In genomic region chr6:142506338-142507032, GRCm38 (mm10) we compare ENCODE assay signal across 8 mouse cellular contexts. TPM values are rescaled to one million over a fixed set of nuclear protein-coding genes. Genes with fewer than 3 reads are reported as not detected.
DNase-seq lines count a peak whose midpoint lies in the region; ATAC-seq lines count a peak whose summit lies in the region.

No protein-coding gene starts in this region.

- no peaks in the 10 kb centered on the region for H3K9me3 ChIP-seq in kidney, embryonic 16.5 days (ENCODE audit: low read length)
- H3K9me3 ChIP-seq in hindbrain, embryonic 10.5 days: no peaks in the 10 kb centered on the region
- H3K9me3 ChIP-seq in midbrain, embryonic 14.5 days (ENCODE audit: control insufficient read depth, low read length): no peaks in the 10 kb centered on the region

- H3K9ac ChIP-seq in kidney, embryonic 16.5 days (replicated peaks; ENCODE audit: low read length): peak overlapping the region; percentile 87
- peak overlapping the region; percentile 74 for H3K9ac ChIP-seq in midbrain, embryonic 14.5 days (replicated peaks; ENCODE audit: low read length)

- H3K27me3 ChIP-seq in kidney, embryonic 16.5 days (ENCODE audit: insufficient read depth, low read length): no peaks in the 10 kb centered on the region
- peaks cover 46% of the 10 kb centered on the region for H3K27me3 ChIP-seq in hindbrain, embryonic 10.5 days (ENCODE audit: insufficient read depth, poor library complexity, severe bottlenecking)
- H3K27me3 ChIP-seq in midbrain, embryonic 14.5 days (ENCODE audit: control insufficient read depth, insufficient read depth, low read length): 0 out of 2 replicates have a peak, but pooled peaks cover 3% of the 10 kb centered on the region

- DNase-seq in kidney, postnatal 14 days: no peak
- no peak for DNase-seq in hindbrain, embryonic 10.5 days (ENCODE audit: low spot score)
- DNase-seq in midbrain, embryonic 14.5 days: peak; percentile 23
- DNase-seq in spleen, postnatal 10 days (ENCODE audit: low spot score in 2 of 2): no peak
- no peak for DNase-seq in urinary bladder, postnatal 4 days (ENCODE audit: low spot score in 2 of 2)
- DNase-seq in ovary, postnatal 10 days (ENCODE audit: low spot score): no peak

- peak overlapping the region; percentile 85 for H3K27ac ChIP-seq in kidney, embryonic 16.5 days (ENCODE audit: low read length)
- H3K27ac ChIP-seq in brown adipose tissue, adult 24 weeks (replicated peaks; ENCODE audit: low read depth, low read length): peak overlapping the region; percentile 29
- peak overlapping the region; percentile 90 for H3K27ac ChIP-seq in hindbrain, embryonic 10.5 days
- H3K27ac ChIP-seq in midbrain, embryonic 14.5 days (replicated peaks; ENCODE audit: low read depth, low read length): no peak overlapping the region

- H3K4me1 ChIP-seq in kidney, embryonic 16.5 days (ENCODE audit: insufficient read depth, low read length): peaks cover 52% of the 10 kb centered on the region
- H3K4me1 ChIP-seq in brown adipose tissue, adult 24 weeks (ENCODE audit: control insufficient read depth, insufficient read depth, insufficient read length, low read length): peaks cover 3% of the 10 kb centered on the region; the same call in 1 of the 2 replicates
- H3K4me1 ChIP-seq in hindbrain, embryonic 10.5 days (replicated peaks): peaks cover 63% of the 10 kb centered on the region
- H3K4me1 ChIP-seq in midbrain, embryonic 14.5 days (ENCODE audit: control insufficient read depth, insufficient read depth, low read length): peaks cover 14% of the 10 kb centered on the region

- peak overlapping the region; percentile 72 for H3K4me3 ChIP-seq in kidney, embryonic 16.5 days (ENCODE audit: low read length)
- H3K4me3 ChIP-seq in brown adipose tissue, adult 24 weeks (ENCODE audit: insufficient read depth, low read depth, low read length): peak overlapping the region; percentile 86
- peak overlapping the region; percentile 73 for H3K4me3 ChIP-seq in hindbrain, embryonic 10.5 days
- peak overlapping the region; percentile 58 for H3K4me3 ChIP-seq in midbrain, embryonic 14.5 days (replicated peaks; ENCODE audit: low read depth, low read length)

- H3K36me3 ChIP-seq in kidney, embryonic 16.5 days (ENCODE audit: insufficient read depth, low read length): peaks cover 7% of the 10 kb centered on the region
- H3K36me3 ChIP-seq in hindbrain, embryonic 10.5 days: peaks cover 34% of the 10 kb centered on the region
- H3K36me3 ChIP-seq in midbrain, embryonic 14.5 days (ENCODE audit: control insufficient read depth, insufficient read depth, low read length): peaks cover 14% of the 10 kb centered on the region; the same call in 1 of the 2 replicates

- ATAC-seq in kidney, embryonic 16.5 days (ENCODE audit: low FRiP score, low TSS enrichment): no peak; the same call in 1 of the 2 replicates
- no peak for ATAC-seq in midbrain, embryonic 14.5 days (ENCODE audit: low FRiP score, low TSS enrichment)

- WGBS in kidney, embryonic 16.5 days: 4% methylated on average over 10 of the region's 10 CpGs
- WGBS in hindbrain, embryonic 10.5 days: 8% methylated on average over 10 of the region's 10 CpGs
- 6% methylated on average over 10 of the region's 10 CpGs for WGBS in midbrain, embryonic 14.5 days

- H3K4me2 ChIP-seq in kidney, embryonic 16.5 days (replicated peaks; ENCODE audit: low read depth, low read length): peak overlapping the region; percentile 73
- H3K4me2 ChIP-seq in midbrain, embryonic 14.5 days (ENCODE audit: low read length): peak overlapping the region; percentile 92

RNA-seq across cellular contexts. Expression of gene Ldhb, which starts 1.3 kb away (rescaled TPM):
- polyA plus RNA-seq in kidney, embryonic 16.5 days (2015; fragmentation: Nextera tagmentation; extraction: Ambion mirVana): 945 and 1,022 TPM in 2 replicates
- polyA plus RNA-seq in brown adipose tissue, adult 24 weeks (2012; ENCODE audit: insufficient read depth, insufficient read length, missing spikeins): 1,125 and 1,392 TPM in 2 replicates
- polyA plus RNA-seq in hindbrain, embryonic 10.5 days (2016; fragmentation: Nextera tagmentation; extraction: Ambion mirVana): 366 and 416 TPM in 2 replicates
- polyA plus RNA-seq in midbrain, embryonic 14.5 days (2014; fragmentation: Nextera tagmentation; extraction: Ambion mirVana): 486 and 524 TPM in 2 replicates

RNA-seq across cellular contexts. Expression of gene Gys2, which starts 33.6 kb away (rescaled TPM):
- polyA plus RNA-seq in kidney, embryonic 16.5 days (2015; fragmentation: Nextera tagmentation; extraction: Ambion mirVana): 0.27 TPM in 2 replicates
- polyA plus RNA-seq in brown adipose tissue, adult 24 weeks (2012; ENCODE audit: insufficient read depth, insufficient read length, missing spikeins): 111 and 151 TPM in 2 replicates
- 0.08 TPM in 1 of 2 replicates, not detected in the other for polyA plus RNA-seq in hindbrain, embryonic 10.5 days (2016; fragmentation: Nextera tagmentation; extraction: Ambion mirVana)
- not detected in 2 replicates for polyA plus RNA-seq in midbrain, embryonic 14.5 days (2014; fragmentation: Nextera tagmentation; extraction: Ambion mirVana)

Comparison
In these comparisons a context has a peak if more than half of its experiments do, and no peak if none do; other contexts are left out.
1. RNA of gene Gys2, which starts 33.6 kb away (polyA plus RNA-seq): 111 to 151 TPM in brown adipose tissue, adult 24 weeks; 0.27 TPM in kidney, embryonic 16.5 days, 0.08 TPM in hindbrain, embryonic 10.5 days and not detected in midbrain, embryonic 14.5 days; every median in the first group is over 10 times any median in the second.
2. Peak in every context shown above with its lines, with median percentiles within 50 percentile points of each other: H3K4me3 ChIP-seq.